Mouse (Mus musculus) B cell, adult 62 days (primary cell): ENCODE results near the gene Nmu. TPM values are rescaled to one million over a fixed set of nuclear protein-coding genes. Genes with fewer than 3 reads are reported as not detected.

Experiments
- total RNA-seq: library from RNA; stranded (reverse); gene quantifications from 4 replicates; pipeline ENCODE4 v1.2.4, GENCODE M21; 2023

Gene Nmu
- not detected in 4 replicates for total RNA-seq

GRCm38 (mm10) chr5:76363453-76364104, at the start of gene Nmu:
Nmu (minus strand) TSS chr5:76363788.

GRCm38 (mm10) chr5:76330953-76331352, 32.6 kb downstream of the Nmu start, which contains the start of gene Pdcl2:
Pdcl2 (minus strand) TSS chr5:76331156.

DNA sequence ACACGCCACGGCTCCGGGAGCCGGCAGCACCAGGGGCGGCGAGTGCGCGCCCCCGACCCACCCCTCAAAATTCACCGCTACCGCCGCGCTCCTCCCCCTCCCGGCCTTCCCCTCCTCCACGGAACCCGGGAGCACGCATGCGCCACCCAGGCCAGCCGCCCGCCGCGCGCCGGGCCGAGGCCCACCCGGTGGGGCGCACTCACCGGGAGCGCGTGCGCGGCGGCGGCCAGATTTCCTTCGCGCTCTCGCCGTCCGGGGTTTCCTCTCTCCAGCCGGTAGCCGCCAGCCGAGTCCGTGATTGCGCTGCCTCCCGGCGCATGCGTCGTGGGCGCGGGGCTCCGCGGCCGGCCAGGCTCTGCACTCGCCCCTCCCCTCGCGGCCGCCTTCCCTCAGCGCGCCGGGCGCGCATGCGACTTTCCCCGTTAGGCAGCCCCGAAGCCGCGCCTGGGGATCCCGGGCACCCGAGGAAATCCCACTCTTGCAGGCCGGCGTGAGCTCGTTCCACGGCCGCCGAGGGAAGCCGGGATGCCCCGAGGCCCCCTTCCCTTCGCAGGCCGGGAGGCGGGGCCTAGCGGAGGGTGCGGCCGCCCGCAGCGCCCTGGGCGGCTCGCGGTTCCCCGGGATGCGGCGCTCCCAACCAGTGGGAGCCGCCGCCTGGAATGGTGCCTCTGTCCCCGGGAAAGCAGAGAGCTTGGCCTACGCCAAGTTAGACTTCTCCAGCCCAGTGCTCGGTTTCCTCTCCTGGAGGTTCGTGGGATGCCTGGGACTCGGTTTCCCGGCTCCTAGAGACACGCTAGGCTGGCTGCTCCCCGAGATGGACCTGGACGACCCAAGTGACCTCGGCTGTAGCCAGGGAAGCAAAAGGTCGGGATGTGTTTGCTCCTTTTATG, 58.9 kb downstream of the Nmu start, which contains the start of gene Clock:
Gene Clock, minus strand, starts transcription at position 341 of the 890 bp plus-strand sequence.

Other genes starting within 250 kb of the Nmu start
- gene Srd5a3, start 223.5 kb downstream of the Nmu start, total RNA-seq = 35.3 to 41.4 TPM (median 39.8 TPM) in 4 replicates
- 25.5 to 36.2 TPM (median 30.8 TPM) in 4 replicates for gene Tmem165, start 179.9 kb downstream of the Nmu start, total RNA-seq
- 26.1 to 28.7 TPM (median 26.4 TPM) in 4 replicates for gene Clock, start 59.0 kb downstream of the Nmu start, total RNA-seq
- not detected in 4 replicates for gene Pdcl2, start 32.6 kb downstream of the Nmu start, total RNA-seq
- not detected in 4 replicates for gene Gm7271, start 120.3 kb upstream of the Nmu start, total RNA-seq
- 55.4 to 61.9 TPM (median 58.0 TPM) in 4 replicates for gene Exoc1, start 165.5 kb upstream of the Nmu start, total RNA-seq
- gene Cep135, start 224.9 kb upstream of the Nmu start, total RNA-seq = 23.3 to 24.7 TPM (median 23.8 TPM) in 4 replicates